Mouse (Mus musculus): ENCODE measurements at regions not wholly inside any gene's neighbourhood (a gene's known extent, or its start where the extent isn't known, plus 50 kb on each side); places are given as distances from the start of the nearest gene placed in this dataset.

GRCm38 (mm10) chr4:152886773-152887172 lies 409.1 kb upstream of the Kcnab2 start:
- ATAC-seq (ENCODE audit: insufficient read depth), result no peak
- Histone ChIP-seq H3K36me3 (ENCODE audit: insufficient read depth) (no peaks in the 10 kb centered on the region), H3K4me3 (ENCODE audit: low read depth, low read length) (no peak overlapping the region), H3K9me3 (ENCODE audit: low read depth, low read length) (0 out of 2 replicates have a peak, but pooled peaks cover 3% of the 10 kb centered on the region), H3K27me3 (ENCODE audit: insufficient read depth, low read length) (no peaks in the 10 kb centered on the region), H3K27ac (ENCODE audit: low read depth) (no peak overlapping the region), H3K4me2 (no peak overlapping the region), H3K4me1 (ENCODE audit: insufficient read depth) (no peaks in the 10 kb centered on the region), H3K9ac (no peak overlapping the region)
- 72% methylated on average over 9 of the region's 9 CpGs for WGBS
- TF ChIP-seq CTCF (IDR thresholded peaks at IDR 0.05; ENCODE audit: low read depth), result no peak
- DNase-seq, result no peak

- DNase-seq (no peak), ATAC-seq (ENCODE audit: insufficient read depth) (no peak)
- Histone ChIP-seq H3K27me3 (ENCODE audit: insufficient read depth, low read length) (no peaks in the 10 kb centered on the region), H3K27ac (ENCODE audit: low read depth) (no peak overlapping the region), H3K4me3 (ENCODE audit: low read depth, low read length) (no peak overlapping the region), H3K4me2 (no peak overlapping the region), H3K36me3 (ENCODE audit: insufficient read depth) (no peaks in the 10 kb centered on the region), H3K9me3 (ENCODE audit: low read depth, low read length) (no peaks in the 10 kb centered on the region), H3K4me1 (ENCODE audit: insufficient read depth) (no peaks in the 10 kb centered on the region), H3K9ac (no peak overlapping the region)
- TF ChIP-seq CTCF (IDR thresholded peaks at IDR 0.05; ENCODE audit: low read depth), result no peak
Observed at GRCm38 (mm10) chr4:152881433-152881930, 403.8 kb upstream of the Kcnab2 start.

DNA sequence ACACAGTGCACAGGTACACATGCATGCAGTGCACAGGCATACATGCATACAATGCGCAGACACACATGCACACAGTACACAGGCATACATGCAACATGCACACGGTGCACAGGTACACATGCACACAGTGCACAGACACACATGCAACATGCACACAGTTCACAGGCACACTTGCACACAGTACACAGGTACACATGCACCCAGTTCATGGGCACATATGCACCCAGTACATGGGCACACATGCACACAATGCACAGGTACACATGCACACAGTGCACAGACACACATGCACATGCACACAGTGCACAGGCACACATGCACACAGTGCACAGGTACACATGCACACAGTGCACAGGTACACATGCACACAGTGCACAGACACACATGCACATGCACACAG lies 402.7 kb upstream of the Kcnab2 start:
- no peaks in the 10 kb centered on the region for H3K27me3 ChIP-seq (ENCODE audit: insufficient read depth, low read length)
- no peaks in the 10 kb centered on the region for H3K9me3 ChIP-seq (ENCODE audit: low read depth, low read length)
- DNase-seq (no peak), ATAC-seq (ENCODE audit: insufficient read depth) (no peak)
- H3K4me3 ChIP-seq (ENCODE audit: low read depth, low read length), result no peak overlapping the region
- H3K27ac ChIP-seq (ENCODE audit: low read depth), result no peak overlapping the region
- TF ChIP-seq CTCF (IDR thresholded peaks at IDR 0.05; ENCODE audit: low read depth), result no peak
- no peaks in the 10 kb centered on the region for H3K4me1 ChIP-seq (ENCODE audit: insufficient read depth)
- 94% methylated on average over 2 of the region's 2 CpGs for WGBS
- H3K9ac ChIP-seq, result no peak overlapping the region
- no peak overlapping the region for H3K4me2 ChIP-seq
- H3K36me3 ChIP-seq (ENCODE audit: insufficient read depth), result no peaks in the 10 kb centered on the region

DNA sequence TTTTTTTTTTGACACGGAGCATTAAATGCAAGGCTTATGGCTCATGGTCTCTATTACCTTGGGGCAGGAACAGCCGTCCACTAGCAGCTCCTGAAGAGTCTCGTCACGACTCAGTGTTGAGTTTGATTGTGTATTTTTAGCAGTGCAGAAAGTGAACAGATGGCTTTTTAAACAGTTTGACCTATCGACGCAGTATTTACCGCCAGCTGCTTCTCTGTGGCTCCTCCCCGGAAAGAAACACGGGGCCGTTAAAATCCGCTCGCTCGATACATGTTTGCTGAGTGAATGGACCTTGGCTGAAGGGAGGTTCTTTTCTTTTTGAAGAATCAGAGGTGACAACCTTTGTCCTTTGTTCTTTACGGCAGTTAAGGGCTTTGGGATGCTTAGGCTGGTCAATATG lies 401.3 kb upstream of the Kcnab2 start:
- WGBS, result 35% methylated on average over 14 of the region's 14 CpGs
- ATAC-seq (ENCODE audit: insufficient read depth) (no peak), DNase-seq (no peak)
- H3K9me3 ChIP-seq (ENCODE audit: low read depth, low read length), result no peaks in the 10 kb centered on the region
- H3K36me3 ChIP-seq (ENCODE audit: insufficient read depth), result no peaks in the 10 kb centered on the region
- H3K4me1 ChIP-seq (ENCODE audit: insufficient read depth), result no peaks in the 10 kb centered on the region
- H3K27ac ChIP-seq (ENCODE audit: low read depth), result no peak overlapping the region
- H3K4me3 ChIP-seq (ENCODE audit: low read depth, low read length), result no peak overlapping the region
- no peak overlapping the region for H3K4me2 ChIP-seq
- no peaks in the 10 kb centered on the region for H3K27me3 ChIP-seq (ENCODE audit: insufficient read depth, low read length)
- no peak for TF ChIP-seq CTCF (IDR thresholded peaks at IDR 0.05; ENCODE audit: low read depth)
- H3K9ac ChIP-seq, result no peak overlapping the region

DNA sequence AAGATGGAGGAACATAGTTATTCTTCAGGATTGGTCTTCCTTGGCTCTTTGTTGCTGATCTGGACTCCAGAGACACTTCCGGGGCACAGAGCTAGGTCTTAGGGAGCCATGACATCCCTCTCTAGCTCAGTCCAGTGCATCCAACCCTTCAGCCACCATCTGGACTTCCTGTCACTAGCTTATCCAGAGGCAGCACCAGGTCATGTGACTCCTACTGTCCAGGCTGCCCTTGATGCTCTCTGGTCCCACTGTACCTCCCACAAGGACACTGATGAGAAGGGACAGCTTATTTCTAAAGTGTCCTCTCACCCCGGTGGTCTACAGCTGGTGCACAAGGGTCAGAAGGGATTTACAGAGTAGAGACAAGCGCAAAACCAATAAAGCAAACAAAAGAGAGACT lies 400.7 kb upstream of the Kcnab2 start:
- WGBS, result 82% methylated on average over 3 of the region's 3 CpGs
- Histone ChIP-seq H3K4me1 (ENCODE audit: insufficient read depth) (no peaks in the 10 kb centered on the region), H3K27ac (ENCODE audit: low read depth) (no peak overlapping the region), H3K27me3 (ENCODE audit: insufficient read depth, low read length) (no peaks in the 10 kb centered on the region), H3K4me3 (ENCODE audit: low read depth, low read length) (no peak overlapping the region), H3K36me3 (ENCODE audit: insufficient read depth) (no peaks in the 10 kb centered on the region), H3K9me3 (ENCODE audit: low read depth, low read length) (no peaks in the 10 kb centered on the region), H3K9ac (no peak overlapping the region), H3K4me2 (no peak overlapping the region)
- ATAC-seq (ENCODE audit: insufficient read depth) (no peak), DNase-seq (no peak)
- no peak for TF ChIP-seq CTCF (IDR thresholded peaks at IDR 0.05; ENCODE audit: low read depth)

GRCm38 (mm10) chr4:152870046-152870445 lies 392.4 kb upstream of the Kcnab2 start:
- Histone ChIP-seq H3K27ac (ENCODE audit: low read depth) (no peak overlapping the region), H3K9ac (no peak overlapping the region), H3K27me3 (ENCODE audit: insufficient read depth, low read length) (no peaks in the 10 kb centered on the region; the same call in 1 of the 2 replicates), H3K9me3 (ENCODE audit: low read depth, low read length) (no peaks in the 10 kb centered on the region), H3K4me3 (ENCODE audit: low read depth, low read length) (no peak overlapping the region), H3K36me3 (ENCODE audit: insufficient read depth) (no peaks in the 10 kb centered on the region), H3K4me1 (ENCODE audit: insufficient read depth) (no peaks in the 10 kb centered on the region), H3K4me2 (no peak overlapping the region)
- WGBS, result 59% methylated on average over 5 of the region's 5 CpGs
- ATAC-seq (ENCODE audit: insufficient read depth) (no peak), DNase-seq (no peak)
- TF ChIP-seq CTCF (IDR thresholded peaks at IDR 0.05; ENCODE audit: low read depth), result no peak

GRCm38 (mm10) chr4:152865894-152866293 lies 388.2 kb upstream of the Kcnab2 start:
- no peak for TF ChIP-seq CTCF (IDR thresholded peaks at IDR 0.05; ENCODE audit: low read depth)
- Histone ChIP-seq H3K9me3 (ENCODE audit: low read depth, low read length) (no peaks in the 10 kb centered on the region), H3K27me3 (ENCODE audit: insufficient read depth, low read length) (no peaks in the 10 kb centered on the region), H3K4me1 (ENCODE audit: insufficient read depth) (no peaks in the 10 kb centered on the region), H3K9ac (no peak overlapping the region), H3K4me3 (ENCODE audit: low read depth, low read length) (no peak overlapping the region), H3K4me2 (no peak overlapping the region), H3K36me3 (ENCODE audit: insufficient read depth) (no peaks in the 10 kb centered on the region), H3K27ac (ENCODE audit: low read depth) (no peak overlapping the region)
- 87% methylated on average over 8 of the region's 8 CpGs for WGBS
- DNase-seq (no peak), ATAC-seq (ENCODE audit: insufficient read depth) (no peak)
